Mouse (Mus musculus) heart, embryonic 13.5 days (tissue): Measurements from ENCODE around the gene Fzr1. TPM values are rescaled to one million over a fixed set of nuclear protein-coding genes. Genes with fewer than 3 reads are reported as not detected.

Source experiments
- ATAC-seq: fragments of 200-750 bp; cut with Nextera tagmentation; 2 replicates; pipeline ENCODE4 v1.8.0; 2017; ENCODE audit warnings: moderate TSS enrichment; ENCODE audit not compliant: insufficient number of reproducible peaks, low FRiP score, low TSS enrichment; ENCODE audit errors: extremely low read depth
- H3K27ac ChIP-seq: fragments of 300-500 bp; sonication (generic); replicated peaks from 2 replicates; pipeline ENCODE4 v1.5.1; 2015; ENCODE audit warnings: moderate library complexity, mild to moderate bottlenecking, inconsistent platforms
- H3K27me3 ChIP-seq: fragments of 300-500 bp; sonication (generic); replicated peaks from 2 replicates; pipeline ENCODE4 v1.6.1; 2015; ENCODE audit warnings: mild to moderate bottlenecking, inconsistent platforms
- H3K36me3 ChIP-seq: fragments of 300-500 bp; sonication (generic); 2 replicates; pipeline ENCODE4 v1.6.1; 2015; ENCODE audit warnings: mild to moderate bottlenecking, inconsistent platforms
- H3K4me1 ChIP-seq: fragments of 300-500 bp; sonication (generic); 2 replicates; pipeline ENCODE4 v1.6.1; 2015; ENCODE audit warnings: inconsistent platforms
- H3K4me2 ChIP-seq: fragments of 300-500 bp; sonication (generic); 2 replicates; pipeline ENCODE4 v1.6.1; 2015; ENCODE audit warnings: inconsistent platforms, mild to moderate bottlenecking, moderate library complexity
- H3K4me3 ChIP-seq: fragments of 300-500 bp; sonication (generic); 2 replicates; pipeline ENCODE4 v1.5.1; 2015; ENCODE audit warnings: moderate library complexity, mild to moderate bottlenecking, inconsistent platforms
- H3K9ac ChIP-seq: fragments of 300-500 bp; sonication (generic); 2 replicates; pipeline ENCODE4 v1.6.1; 2015; ENCODE audit warnings: inconsistent platforms, mild to moderate bottlenecking, moderate library complexity
- H3K9me3 ChIP-seq: fragments of 300-500 bp; sonication (generic); 2 replicates; pipeline ENCODE4 v1.6.1; 2016; ENCODE audit warnings: inconsistent platforms
- WGBS: fragments of 180-500 bp; shearing (Covaris S2); methylation state at CpG from one replicate; pipeline ENCODE4 v1.1.7; 2015; ENCODE audit warnings: mixed read lengths; 5-methylcytosine and 5-hydroxymethylcytosine counted together
- polyA plus RNA-seq: library from polyadenylated mRNA; unstranded; fragments of >200 nt; fragmentation: Nextera tagmentation; extraction: Ambion mirVana; gene quantifications from 2 replicates; pipeline ENCODE4 v1.2.1, GENCODE M21; 2015

Fzr1 gene
- polyA plus RNA-seq, 1 experiment from 2014 or later, result 72.2 TPM

DNA sequence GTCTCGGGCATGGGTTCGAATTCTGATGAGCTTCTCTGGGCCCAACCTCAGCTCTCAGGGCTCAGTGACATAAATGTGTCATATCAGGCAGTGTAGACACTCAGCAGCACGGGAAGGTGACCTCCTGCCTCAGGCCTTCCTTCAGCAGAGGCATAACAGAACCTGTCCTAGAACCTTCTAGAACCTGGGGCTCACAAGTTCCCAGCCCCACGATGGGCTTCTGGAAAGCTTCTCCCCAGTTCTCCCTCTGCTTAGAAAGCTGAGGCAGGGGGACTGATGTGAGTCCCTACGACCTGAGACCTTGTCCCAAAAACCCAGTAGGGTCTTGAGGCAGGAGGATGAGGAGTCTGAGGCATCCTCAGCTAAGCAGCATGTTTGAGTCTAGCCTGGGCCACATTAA lies 36.8 kb upstream of the Fzr1 start:
- H3K4me2 ChIP-seq, result no peak overlapping the region
- no peaks in the 10 kb centered on the region for H3K27me3 ChIP-seq
- H3K9ac ChIP-seq, result peak overlapping the region; percentile 71; the same call in 1 of the 2 replicates
- ATAC-seq, result no peak
- no peak overlapping the region; the same call in 1 of the 2 replicates for H3K27ac ChIP-seq
- H3K4me1 ChIP-seq, result peaks cover 94% of the 10 kb centered on the region
- no peaks in the 10 kb centered on the region for H3K9me3 ChIP-seq
- 81% methylated on average over 5 of the region's 5 CpGs for WGBS
- no peak overlapping the region for H3K4me3 ChIP-seq
- H3K36me3 ChIP-seq, result peaks cover 36% of the 10 kb centered on the region

DNA sequence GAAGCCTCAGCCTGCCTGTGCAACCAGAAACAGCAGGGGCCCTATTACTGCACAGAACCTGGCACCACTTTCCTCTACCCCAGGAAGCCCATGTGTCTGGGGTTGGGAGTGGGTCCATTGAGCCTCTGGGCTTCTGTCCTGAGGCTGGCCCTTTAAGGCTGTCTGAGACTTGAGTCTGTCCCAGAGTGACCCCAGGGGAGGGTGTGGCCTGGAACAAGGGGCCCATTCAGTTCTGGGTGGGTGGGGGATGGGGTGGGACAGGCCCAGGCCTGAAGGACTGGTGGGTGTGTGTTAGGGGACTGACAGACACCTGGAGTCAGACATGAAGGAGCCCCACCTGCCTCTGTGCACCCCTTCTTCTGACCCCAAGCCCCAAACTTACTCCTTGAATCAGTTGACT lies 36.4 kb upstream of the Fzr1 start:
- Histone ChIP-seq H3K4me1 (peaks cover 99% of the 10 kb centered on the region), H3K27me3 (no peaks in the 10 kb centered on the region), H3K36me3 (peaks cover 32% of the 10 kb centered on the region), H3K27ac (peak overlapping the region; percentile 55; the same call in 1 of the 2 replicates), H3K9ac (peak overlapping the region; percentile 71; the same call in 1 of the 2 replicates), H3K4me3 (no peak overlapping the region), H3K9me3 (no peaks in the 10 kb centered on the region), H3K4me2 (no peak overlapping the region)
- ATAC-seq, result no peak

DNA sequence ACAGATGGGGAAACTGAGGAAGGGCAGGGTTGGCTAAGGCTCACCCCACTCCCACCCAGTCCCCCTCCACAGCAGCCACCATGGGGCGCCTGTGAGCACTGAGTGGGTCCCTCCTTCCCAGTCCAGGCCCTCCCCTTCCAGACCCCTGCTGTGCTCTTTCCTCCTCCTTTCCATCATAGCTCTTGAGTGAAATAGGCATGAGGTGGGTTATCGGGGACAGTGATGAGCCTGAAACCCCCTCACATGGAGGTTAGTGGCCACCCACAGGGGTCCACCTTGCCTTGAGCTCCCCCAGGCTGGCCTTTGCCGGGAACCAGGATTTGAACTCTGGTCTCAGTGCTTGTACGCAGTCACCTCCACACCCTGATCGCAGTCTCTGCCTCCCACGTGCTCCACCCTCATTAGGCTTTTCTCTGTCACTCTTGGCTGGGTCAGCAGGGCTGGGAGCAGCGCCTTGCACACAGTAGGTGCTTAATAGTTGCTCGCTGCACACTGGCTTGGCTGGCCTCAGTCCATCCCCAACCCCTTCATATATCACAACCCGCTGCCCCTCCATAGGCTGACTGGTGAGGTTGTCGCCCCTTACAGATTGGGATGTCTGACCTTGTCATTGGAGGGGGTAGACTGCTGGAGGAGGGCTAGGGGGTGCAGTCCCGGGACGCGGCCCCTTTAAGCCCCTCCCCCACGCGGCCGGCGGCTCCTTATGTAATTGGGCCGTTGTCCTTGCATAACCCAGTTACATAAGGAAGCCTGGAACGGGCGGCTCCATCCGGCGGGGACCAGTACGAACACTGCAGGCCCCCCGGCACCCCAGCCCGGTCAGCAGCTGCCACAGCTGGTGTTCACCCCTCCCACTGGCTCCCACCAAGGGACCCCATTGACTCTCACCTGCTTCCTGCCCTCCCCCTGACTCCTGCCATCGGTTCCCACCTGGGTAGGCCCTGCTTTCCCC lies 35.3 kb upstream of the Fzr1 start:
- Histone ChIP-seq H3K9ac (peak overlapping the region; percentile 71), H3K9me3 (no peaks in the 10 kb centered on the region), H3K4me3 (peak overlapping the region; percentile 22; the same call in 1 of the 2 replicates), H3K4me1 (peaks cover 100% of the 10 kb centered on the region), H3K4me2 (peak overlapping the region; percentile 50), H3K27ac (peak overlapping the region; percentile 98), H3K36me3 (peaks cover 31% of the 10 kb centered on the region), H3K27me3 (no peaks in the 10 kb centered on the region)
- WGBS, result 29% methylated on average over 26 of the region's 26 CpGs
- no peak for ATAC-seq

DNA sequence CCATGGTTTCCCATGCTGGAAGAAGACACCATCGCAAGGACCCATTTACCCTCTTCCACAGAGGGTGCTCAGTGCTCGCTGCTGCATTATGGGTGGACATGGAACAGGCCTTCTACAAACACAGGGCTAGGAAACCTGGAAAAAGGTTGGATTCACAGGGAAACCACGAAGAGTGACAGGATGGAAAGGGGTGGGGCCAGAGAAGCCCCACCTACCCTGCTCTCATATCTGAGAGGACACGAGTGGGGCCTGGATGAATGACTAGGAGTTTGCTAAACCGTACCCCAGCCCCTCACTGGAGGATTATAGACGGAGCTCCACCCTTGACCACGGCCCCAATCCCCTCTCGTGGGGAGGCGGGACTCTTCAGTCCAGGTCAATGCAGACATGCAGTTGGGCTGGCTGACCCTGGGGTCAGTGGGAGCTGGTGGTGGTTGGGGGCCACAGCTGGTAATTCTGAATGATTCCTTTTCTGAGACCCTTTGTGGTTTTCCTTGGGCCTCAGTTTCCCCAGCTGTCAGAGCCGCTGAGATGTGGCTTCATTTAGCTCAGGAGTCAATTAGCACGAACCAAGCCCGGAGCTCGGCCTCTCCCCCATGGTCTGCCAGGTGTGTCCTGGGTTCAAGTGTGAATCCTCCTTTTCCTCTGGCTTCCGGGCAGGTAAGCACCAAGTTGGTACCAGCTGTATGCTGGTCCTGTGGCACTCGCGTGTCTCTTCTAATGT lies 34.4 kb upstream of the Fzr1 start:
- H3K9ac ChIP-seq, result peak overlapping the region; percentile 71
- WGBS, result 69% methylated on average over 16 of the region's 16 CpGs
- no peaks in the 10 kb centered on the region for H3K27me3 ChIP-seq
- H3K27ac ChIP-seq, result peak overlapping the region; percentile 98
- no peak overlapping the region for H3K4me3 ChIP-seq
- H3K9me3 ChIP-seq, result no peaks in the 10 kb centered on the region
- H3K36me3 ChIP-seq, result peaks cover 34% of the 10 kb centered on the region
- peaks cover 100% of the 10 kb centered on the region for H3K4me1 ChIP-seq
- no peak for ATAC-seq
- H3K4me2 ChIP-seq, result peak overlapping the region; percentile 37

DNA sequence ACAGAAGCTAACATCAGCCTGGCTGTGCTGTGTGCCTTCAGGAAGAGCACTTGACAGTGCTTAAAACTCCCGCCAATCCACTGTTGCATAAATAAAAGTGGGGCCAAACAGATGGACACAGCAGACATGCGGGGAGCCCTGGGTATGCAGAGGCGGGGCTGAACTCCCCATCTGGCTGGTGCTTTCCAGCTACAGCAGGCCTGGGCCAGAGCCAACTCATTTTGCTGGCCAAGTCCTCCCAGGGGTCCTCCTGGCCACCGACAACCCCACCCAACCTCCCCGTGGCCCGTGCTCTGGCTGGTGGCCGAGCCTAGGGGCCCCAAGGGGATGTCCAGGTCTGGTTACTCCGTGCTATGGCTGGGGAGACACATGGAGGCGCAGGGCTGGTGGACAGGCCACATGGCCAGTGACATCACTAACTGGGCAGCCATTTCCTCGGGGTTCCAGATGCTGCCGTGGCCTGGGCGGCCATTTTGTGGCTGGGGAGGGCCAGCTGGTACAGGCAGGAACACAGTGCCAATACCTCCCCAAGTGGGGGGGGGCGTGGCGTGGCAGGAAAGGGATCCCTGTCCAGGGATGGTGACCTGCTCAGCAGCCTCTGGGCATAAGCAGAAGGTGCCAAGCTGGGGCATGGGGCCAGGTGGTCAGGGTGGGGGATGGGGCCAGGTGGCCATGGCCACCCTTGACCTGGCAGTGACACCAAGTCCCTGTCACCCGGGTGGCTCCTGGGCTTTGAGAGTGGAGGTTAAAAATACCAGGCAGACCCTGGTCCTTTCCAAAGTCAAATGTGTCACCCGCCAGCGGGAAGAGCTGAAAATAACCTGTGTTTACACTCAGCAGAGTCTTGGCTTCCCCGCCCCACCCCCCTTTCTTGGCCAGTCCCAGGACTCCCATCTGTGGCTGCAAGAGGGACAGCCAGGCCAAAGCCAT lies 33.4 kb upstream of the Fzr1 start:
- no peak for ATAC-seq
- H3K27me3 ChIP-seq, result 0 out of 2 replicates have a peak, but pooled peaks cover under 1% of the 10 kb centered on the region
- H3K4me1 ChIP-seq, result peaks cover 100% of the 10 kb centered on the region
- 40% methylated on average over 18 of the region's 18 CpGs for WGBS
- H3K9me3 ChIP-seq, result no peaks in the 10 kb centered on the region
- peak overlapping the region; percentile 37 for H3K4me2 ChIP-seq
- no peak overlapping the region for H3K4me3 ChIP-seq
- peak overlapping the region; percentile 98 for H3K27ac ChIP-seq
- peaks cover 40% of the 10 kb centered on the region for H3K36me3 ChIP-seq
- H3K9ac ChIP-seq, result peak overlapping the region; percentile 71

DNA sequence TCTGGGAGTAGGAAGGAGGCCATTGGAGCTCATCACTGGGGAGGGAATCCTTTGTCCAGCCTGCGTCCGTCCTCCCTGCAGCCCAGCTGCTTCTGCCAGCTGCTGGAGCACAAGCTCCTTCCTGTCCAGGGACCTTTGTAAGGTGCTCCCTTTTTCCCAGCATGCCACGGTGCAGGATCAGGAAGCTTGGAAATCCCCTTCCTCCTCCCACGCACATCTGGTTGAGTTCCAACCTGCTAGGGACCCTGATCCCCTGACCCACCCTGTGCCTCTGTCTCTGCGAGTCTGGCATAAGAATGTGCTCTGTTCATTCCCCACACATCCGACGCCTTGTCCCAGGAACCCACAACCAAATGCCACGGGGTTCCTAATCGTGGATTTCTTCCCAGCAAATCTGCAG lies 32.7 kb upstream of the Fzr1 start:
- H3K4me2 ChIP-seq, result peak overlapping the region; percentile 51

DNA sequence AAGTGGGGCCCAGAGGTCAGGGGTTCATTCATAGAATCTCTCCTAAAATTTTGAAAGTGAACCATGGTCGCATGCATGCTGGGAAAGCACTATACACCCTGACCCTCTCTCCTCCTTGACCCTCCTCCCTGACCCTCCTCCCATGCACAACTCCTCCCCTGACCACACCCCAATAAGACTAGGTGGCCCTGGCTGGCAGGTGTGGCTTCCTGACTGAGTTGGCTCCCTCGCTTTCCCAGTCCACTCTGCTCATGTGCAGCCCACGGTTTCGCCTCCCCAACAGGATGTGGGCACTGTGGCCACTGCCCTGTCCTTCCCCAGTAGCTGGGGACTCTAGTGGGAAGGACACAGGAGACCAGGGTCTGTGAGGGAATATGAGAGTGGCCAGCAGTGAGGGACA lies 32.0 kb upstream of the Fzr1 start:
- H3K27ac ChIP-seq, result peak overlapping the region; percentile 98
- 56% methylated on average over 4 of the region's 4 CpGs for WGBS
- 0 out of 2 replicates have a peak, but pooled peaks cover 4% of the 10 kb centered on the region for H3K27me3 ChIP-seq
- peak overlapping the region; percentile 71 for H3K9ac ChIP-seq
- peaks cover 100% of the 10 kb centered on the region for H3K4me1 ChIP-seq
- H3K9me3 ChIP-seq, result no peaks in the 10 kb centered on the region
- peak overlapping the region; percentile 25; the same call in 1 of the 2 replicates for H3K4me3 ChIP-seq
- peak overlapping the region; percentile 51 for H3K4me2 ChIP-seq
- peaks cover 47% of the 10 kb centered on the region for H3K36me3 ChIP-seq
- ATAC-seq, result no peak

More for the DNA sequence above, 32.7 kb upstream of the Fzr1 start:
- Histone ChIP-seq H3K36me3 (peaks cover 47% of the 10 kb centered on the region), H3K4me1 (peaks cover 100% of the 10 kb centered on the region), H3K9me3 (no peaks in the 10 kb centered on the region), H3K27me3 (0 out of 2 replicates have a peak, but pooled peaks cover 4% of the 10 kb centered on the region), H3K27ac (peak overlapping the region; percentile 98), H3K4me3 (no peak overlapping the region), H3K9ac (peak overlapping the region; percentile 71)
- 60% methylated on average over 9 of the region's 9 CpGs for WGBS
- ATAC-seq, result no peak

DNA sequence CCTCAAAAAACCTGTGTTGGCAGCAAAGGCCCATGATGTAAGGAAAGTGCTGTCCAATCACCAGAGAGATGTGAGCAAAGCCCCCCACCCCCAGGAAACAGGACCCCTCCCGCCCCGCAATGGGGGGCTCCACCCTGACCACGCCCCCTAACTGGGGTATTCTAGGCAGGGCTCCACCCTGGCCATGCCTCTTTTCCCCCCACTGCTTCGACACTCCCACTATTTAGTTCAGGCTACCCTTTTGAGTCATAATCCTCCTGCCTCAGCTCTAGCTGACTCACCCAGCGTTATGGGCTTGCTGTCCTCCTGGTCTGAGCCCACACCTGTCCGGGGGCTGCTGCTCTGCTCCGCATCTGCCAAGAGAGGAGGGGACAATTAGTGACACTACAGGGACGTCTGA lies 31.0 kb upstream of the Fzr1 start:
- Histone ChIP-seq H3K9me3 (no peaks in the 10 kb centered on the region), H3K9ac (peak overlapping the region; percentile 71), H3K36me3 (peaks cover 56% of the 10 kb centered on the region), H3K27me3 (peaks cover 4% of the 10 kb centered on the region; the same call in 1 of the 2 replicates), H3K4me1 (peaks cover 96% of the 10 kb centered on the region), H3K4me2 (peak overlapping the region; percentile 51), H3K4me3 (peak overlapping the region; percentile 25), H3K27ac (peak overlapping the region; percentile 98)
- ATAC-seq, result no peak
- WGBS, result 34% methylated on average over 8 of the region's 8 CpGs

DNA sequence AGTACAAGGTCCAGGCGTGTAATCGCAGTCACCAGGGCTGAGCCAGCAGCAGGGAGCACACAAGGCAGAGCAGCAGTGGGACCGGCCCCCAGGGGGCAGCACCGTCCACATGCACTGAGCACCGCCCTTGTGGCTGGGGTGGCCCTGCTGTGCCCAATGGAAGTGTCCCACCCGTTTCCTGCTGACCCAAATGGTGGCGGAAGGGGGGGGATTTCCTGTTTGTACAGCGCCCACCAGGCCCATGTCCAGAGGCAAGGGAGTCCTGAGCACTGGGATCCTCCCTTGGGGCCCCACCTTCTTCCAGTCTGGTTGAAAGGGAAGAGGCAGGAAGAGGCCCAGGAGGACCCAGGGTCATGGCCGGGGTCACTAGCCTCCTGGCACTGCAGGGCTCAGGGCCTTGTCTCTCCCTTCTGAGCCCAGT lies 30.6 kb upstream of the Fzr1 start:
- Histone ChIP-seq H3K9me3 (no peaks in the 10 kb centered on the region), H3K36me3 (peaks cover 60% of the 10 kb centered on the region), H3K4me1 (peaks cover 96% of the 10 kb centered on the region), H3K4me3 (no peak overlapping the region), H3K27me3 (peaks cover 4% of the 10 kb centered on the region; the same call in 1 of the 2 replicates), H3K9ac (peak overlapping the region; percentile 71; the same call in 1 of the 2 replicates), H3K27ac (peak overlapping the region; percentile 98), H3K4me2 (peak overlapping the region; percentile 51)
- peak; percentile 6; the same call in 1 of the 2 replicates for ATAC-seq
- WGBS, result 13% methylated on average over 9 of the region's 9 CpGs

DNA sequence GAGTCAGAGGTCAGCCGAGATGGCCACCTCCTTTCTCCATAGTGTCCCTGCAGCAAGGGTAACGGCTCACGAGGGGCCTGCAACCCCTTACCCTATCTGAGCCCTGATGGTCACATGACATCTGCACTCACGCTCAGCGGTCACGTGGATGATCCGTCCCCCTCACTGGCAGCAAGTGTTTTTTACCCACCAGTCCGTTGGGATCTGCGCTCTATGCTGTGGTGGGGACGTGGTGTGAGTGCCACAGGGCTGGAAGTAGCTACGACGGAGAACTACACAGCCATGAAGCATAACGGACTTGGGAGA lies 30.1 kb upstream of the Fzr1 start:
- Histone ChIP-seq H3K27ac (peak overlapping the region; percentile 98), H3K4me2 (peak overlapping the region; percentile 65; the same call in 1 of the 2 replicates), H3K9me3 (no peaks in the 10 kb centered on the region), H3K9ac (peak overlapping the region; percentile 71; the same call in 1 of the 2 replicates), H3K27me3 (peaks cover 4% of the 10 kb centered on the region; the same call in 1 of the 2 replicates), H3K4me3 (no peak overlapping the region), H3K36me3 (peaks cover 65% of the 10 kb centered on the region), H3K4me1 (peaks cover 96% of the 10 kb centered on the region)
- ATAC-seq, result no peak
- WGBS, result 45% methylated on average over 13 of the region's 13 CpGs
